Mouse (Mus musculus) testis, adult 2 months (tissue): ENCODE data around the gene Lonp2. TPM values are rescaled to one million over a fixed set of nuclear protein-coding genes. Genes with fewer than 3 reads are reported as not detected.

Experiments
- H3K27ac ChIP-seq: fragments of 200-500 bp; 2 replicates; pipeline ENCODE4 v1.5.1; 2012; ENCODE audit warnings: low read depth, low read length; ENCODE audit not compliant: control insufficient read depth, insufficient read depth
- H3K27me3 ChIP-seq: fragments of 200-500 bp; 2 replicates; pipeline ENCODE4 v1.6.1; 2012; ENCODE audit warnings: mild to moderate bottlenecking, low read length, moderate library complexity; ENCODE audit not compliant: control insufficient read depth, insufficient read depth
- H3K36me3 ChIP-seq: fragments of 200-500 bp; 2 replicates; pipeline ENCODE4 v1.6.1; 2012; ENCODE audit warnings: mild to moderate bottlenecking, low read length; ENCODE audit not compliant: control insufficient read depth, insufficient read depth
- H3K4me1 ChIP-seq: fragments of 200-500 bp; 2 replicates; pipeline ENCODE4 v1.6.1; 2012; ENCODE audit warnings: low read length; ENCODE audit not compliant: control insufficient read depth, insufficient read depth
- H3K4me3 ChIP-seq: fragments of 200-500 bp; 2 replicates; pipeline ENCODE4 v1.5.1; 2012; ENCODE audit warnings: low read depth, mild to moderate bottlenecking, low read length, moderate library complexity, mixed read lengths; ENCODE audit not compliant: control insufficient read depth
- CTCF ChIP-seq: fragments of 200-500 bp; IDR thresholded peaks from 2 replicates; pipeline ENCODE4 v1.5.1; 2012; ENCODE audit warnings: low read depth, mild to moderate bottlenecking, inconsistent platforms, low read length, moderate library complexity; ENCODE audit not compliant: control insufficient read depth, insufficient read depth, insufficient replicate concordance
- POLR2A ChIP-seq: fragments of 200-500 bp; IDR thresholded peaks from 2 replicates; pipeline ENCODE4 v1.6.1; 2012; ENCODE audit warnings: low read depth, mild to moderate bottlenecking, inconsistent platforms, low read length, moderate library complexity; ENCODE audit not compliant: control insufficient read depth
- polyA plus RNA-seq: library from polyadenylated mRNA; depleted of rRNA; stranded (reverse); fragments of >200 nt; gene quantifications from 2 replicates; pipeline ENCODE4 v1.2.3, GENCODE M21; 2012

Lonp2 gene
- polyA plus RNA-seq, 1 experiment: 19.1 TPM

DNA sequence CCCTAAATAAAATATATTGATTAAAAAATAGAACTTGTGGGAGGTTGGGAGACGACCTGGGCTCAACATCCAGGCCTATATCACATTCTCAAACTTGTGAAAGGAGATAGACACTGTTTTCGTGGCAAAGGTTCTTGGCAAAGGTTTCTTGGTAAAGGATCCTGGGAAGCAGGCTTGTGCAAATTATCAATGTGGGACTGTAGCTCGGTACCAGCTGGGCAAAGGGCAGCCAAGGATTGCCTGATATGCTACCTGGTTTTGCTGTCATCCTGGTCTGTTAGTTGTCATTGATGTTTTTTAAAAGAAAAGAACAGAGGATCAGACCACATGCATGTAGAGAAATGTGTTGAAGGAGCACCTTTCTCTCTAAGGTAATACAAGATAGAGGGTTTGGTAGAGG is 23.5 kb upstream of the Lonp2 start:
- H3K27me3 ChIP-seq: no peaks in the 10 kb centered on the region
- TF ChIP-seq CTCF (no peak), POLR2A (no peak)

DNA sequence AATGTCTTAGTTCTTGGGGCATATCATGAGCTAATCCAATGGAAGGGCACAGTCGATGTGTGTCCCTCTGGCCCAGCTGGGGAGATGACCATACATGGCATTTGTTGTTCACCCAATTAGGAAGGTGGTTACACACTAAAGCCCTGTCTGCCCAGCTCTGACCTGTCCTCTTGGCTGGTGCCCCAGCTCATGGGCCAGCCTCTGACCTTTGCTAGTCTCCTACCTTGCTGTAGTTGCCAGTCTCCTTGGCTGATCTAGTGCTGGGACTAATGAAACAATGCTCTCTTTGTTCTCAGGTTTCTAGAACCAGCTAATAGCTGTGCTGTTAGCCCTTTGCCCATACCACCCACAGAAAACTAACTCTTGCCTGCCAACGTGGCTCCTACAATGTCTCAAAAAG is 20.7 kb upstream of the Lonp2 start:
- H3K36me3 ChIP-seq: no peaks in the 10 kb centered on the region
- TF ChIP-seq POLR2A: no peak
- TF ChIP-seq CTCF: no peak
- no peak overlapping the region for H3K27ac ChIP-seq
- no peaks in the 10 kb centered on the region for H3K4me1 ChIP-seq
- H3K27me3 ChIP-seq: no peaks in the 10 kb centered on the region
- H3K4me3 ChIP-seq: no peak overlapping the region

More for the DNA sequence above, 23.5 kb upstream of the Lonp2 start:
- Histone ChIP-seq H3K36me3 (no peaks in the 10 kb centered on the region), H3K4me3 (no peak overlapping the region), H3K27ac (no peak overlapping the region), H3K4me1 (no peaks in the 10 kb centered on the region)

GRCm38 (mm10) chr8:86604676-86605075 is 19.2 kb upstream of the Lonp2 start:
- no peak for TF ChIP-seq CTCF
- no peak for TF ChIP-seq POLR2A
- no peaks in the 10 kb centered on the region for H3K36me3 ChIP-seq
- H3K4me3 ChIP-seq: no peak overlapping the region
- H3K27ac ChIP-seq: no peak overlapping the region
- no peaks in the 10 kb centered on the region for H3K4me1 ChIP-seq
- no peaks in the 10 kb centered on the region for H3K27me3 ChIP-seq

GRCm38 (mm10) chr8:86613798-86614197 is 10.0 kb upstream of the Lonp2 start:
- Histone ChIP-seq H3K27me3 (no peaks in the 10 kb centered on the region), H3K4me3 (no peak overlapping the region), H3K27ac (no peak overlapping the region), H3K36me3 (no peaks in the 10 kb centered on the region), H3K4me1 (no peaks in the 10 kb centered on the region)
- TF ChIP-seq CTCF (no peak), POLR2A (no peak)

- H3K27ac ChIP-seq: no peak overlapping the region
- H3K4me1 ChIP-seq: no peaks in the 10 kb centered on the region
- H3K36me3 ChIP-seq: no peaks in the 10 kb centered on the region
- no peak for TF ChIP-seq POLR2A
- TF ChIP-seq CTCF: no peak
- H3K4me3 ChIP-seq: no peak overlapping the region
- H3K27me3 ChIP-seq: no peaks in the 10 kb centered on the region
These were observed 8.6 kb upstream of the Lonp2 start for GRCm38 (mm10) chr8:86615095-86615769.

GRCm38 (mm10) chr8:86617759-86618387 is 6.0 kb upstream of the Lonp2 start:
- no peak overlapping the region for H3K27ac ChIP-seq
- TF ChIP-seq POLR2A (no peak), CTCF (no peak)
- H3K36me3 ChIP-seq: no peaks in the 10 kb centered on the region
- H3K4me3 ChIP-seq: no peak overlapping the region
- no peaks in the 10 kb centered on the region for H3K4me1 ChIP-seq
- no peaks in the 10 kb centered on the region for H3K27me3 ChIP-seq

DNA sequence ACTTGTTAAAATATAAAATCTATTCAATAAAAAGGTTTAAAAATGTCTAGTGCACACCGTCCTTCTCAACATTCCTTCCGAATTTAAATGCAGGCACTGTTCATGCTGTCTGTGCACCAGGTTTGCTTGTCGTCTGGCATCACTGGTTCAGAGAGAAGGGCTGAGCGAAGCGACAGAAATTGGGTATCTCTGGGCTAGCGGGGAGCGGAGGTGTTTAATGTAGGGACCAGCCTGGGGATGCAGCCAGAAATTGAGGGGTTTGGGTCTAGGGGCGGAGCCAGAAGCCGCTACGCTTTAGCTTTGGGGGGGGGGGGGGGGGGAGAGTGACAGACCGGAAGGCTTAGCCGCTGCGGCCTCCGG is 312 bp upstream of the Lonp2 start:
- H3K4me3 ChIP-seq: peak overlapping the region; percentile 93
- H3K27ac ChIP-seq: peak overlapping the region; percentile 86
- H3K27me3 ChIP-seq: no peaks in the 10 kb centered on the region
- no peaks in the 10 kb centered on the region for H3K36me3 ChIP-seq
- no peak for TF ChIP-seq POLR2A
- peaks cover 8% of the 10 kb centered on the region for H3K4me1 ChIP-seq

- Histone ChIP-seq H3K36me3 (no peaks in the 10 kb centered on the region), H3K27me3 (no peaks in the 10 kb centered on the region), H3K4me3 (peak overlapping the region; percentile 68), H3K4me1 (peaks cover 8% of the 10 kb centered on the region), H3K27ac (no peak overlapping the region)
- TF ChIP-seq CTCF (no peak), POLR2A (no peak)
These were observed 1.1 kb downstream of the Lonp2 start for GRCm38 (mm10) chr8:86624915-86625314.
